Mouse (Mus musculus): ENCODE measurements around the gene Fam57b. TPM values are rescaled to one million over a fixed set of nuclear protein-coding genes. Genes with fewer than 3 reads are reported as not detected.

The Fam57b gene
- total and polyA plus RNA-seq, 3 experiments = 16.4 to 27.8 (median 21.0) TPM

- peak; percentile 82 for DNase-seq
These were observed 920 bp downstream of the Fam57b start for GRCm38 (mm10) chr7:126798127-126799049.

GRCm38 (mm10) chr7:126799050-126799467, 1.6 kb downstream of the Fam57b start:
- DNase-seq = peak; percentile 99

- no peak for DNase-seq
These were observed 2.2 kb downstream of the Fam57b start for GRCm38 (mm10) chr7:126799468-126800268.

GRCm38 (mm10) chr7:126800269-126801056, 3.0 kb downstream of the Fam57b start:
- DNase-seq = no peak

GRCm38 (mm10) chr7:126801057-126801422, 3.6 kb downstream of the Fam57b start:
- DNase-seq = no peak

GRCm38 (mm10) chr7:126802134-126802889, 4.8 kb downstream of the Fam57b start:
- peak; percentile 70 for DNase-seq

- DNase-seq = peak; percentile 73
These were observed 5.7 kb downstream of the Fam57b start for GRCm38 (mm10) chr7:126803181-126803580.

- no peak for DNase-seq
These were observed 6.3 kb downstream of the Fam57b start for GRCm38 (mm10) chr7:126803751-126804150.

GRCm38 (mm10) chr7:126806956-126807355, 9.5 kb downstream of the Fam57b start:
- no peak for DNase-seq

- peak; percentile 60 for DNase-seq
These were observed 9.9 kb downstream of the Fam57b start for GRCm38 (mm10) chr7:126807405-126807804.

GRCm38 (mm10) chr7:126808703-126809455, 11.4 kb downstream of the Fam57b start:
- DNase-seq = peak; percentile 93

GRCm38 (mm10) chr7:126809723-126810369, 12.4 kb downstream of the Fam57b start:
- DNase-seq = no peak

- peak; percentile 55 for DNase-seq
These were observed 18.3 kb downstream of the Fam57b start for GRCm38 (mm10) chr7:126815726-126816222.

- no peak for DNase-seq
These were observed 19.0 kb downstream of the Fam57b start for GRCm38 (mm10) chr7:126816494-126816893.

- DNase-seq = no peak
These were observed 20.1 kb downstream of the Fam57b start for GRCm38 (mm10) chr7:126817595-126817994.

- DNase-seq = no peak
These were observed 21.4 kb downstream of the Fam57b start for GRCm38 (mm10) chr7:126818818-126819217.

- peak; percentile 88 for DNase-seq
These were observed 24.5 kb downstream of the Fam57b start for GRCm38 (mm10) chr7:126821835-126822511.

- peak; percentile 63 for DNase-seq
These were observed 25.3 kb downstream of the Fam57b start for GRCm38 (mm10) chr7:126822741-126823140.

- DNase-seq = no peak
These were observed 25.8 kb downstream of the Fam57b start for GRCm38 (mm10) chr7:126823202-126823711.
